Mouse (Mus musculus) liver, embryonic 11.5 days (tissue): ENCODE results near the gene Zfp988. TPM values are rescaled to one million over a fixed set of nuclear protein-coding genes. Genes with fewer than 3 reads are reported as not detected.
"Not testable (repeated sequence)": the region's sequence is repeated elsewhere in the genome, so short reads cannot be mapped to it uniquely, and the experiment has no call there.

Experiments
- ATAC-seq: fragments of 200-750 bp; cut with Nextera tagmentation; replicated peaks from 2 replicates; pipeline ENCODE4 v1.8.0; 2017; ENCODE audit warnings: moderate number of reproducible peaks, mild to moderate bottlenecking, moderate TSS enrichment, moderate library complexity; ENCODE audit not compliant: low FRiP score
- DNase-seq: peaks from one replicate; pipeline ENCODE4 v3.0.0-alpha.2; 2017; ENCODE audit warnings: low spot score
- H3K27ac ChIP-seq: fragments of 300-500 bp; sonication (generic); 2 replicates; pipeline ENCODE4 v1.5.1; 2014; ENCODE audit warnings: mild to moderate bottlenecking, low read depth, low read length, control low read depth
- H3K27me3 ChIP-seq: fragments of 300-500 bp; sonication (generic); replicated peaks from 2 replicates; pipeline ENCODE4 v1.6.1; 2014; ENCODE audit warnings: low read length, mixed read lengths; ENCODE audit not compliant: control insufficient read depth, insufficient read depth
- H3K36me3 ChIP-seq: fragments of 300-500 bp; sonication (generic); 2 replicates; pipeline ENCODE4 v1.6.1; 2014; ENCODE audit warnings: mild to moderate bottlenecking, low read length, moderate library complexity, mixed read lengths; ENCODE audit not compliant: control insufficient read depth, insufficient read depth
- H3K4me1 ChIP-seq: fragments of 300-500 bp; sonication (generic); replicated peaks from 2 replicates; pipeline ENCODE4 v1.6.1; 2014; ENCODE audit warnings: low read length, mixed read lengths; ENCODE audit not compliant: control insufficient read depth, insufficient read depth
- H3K4me2 ChIP-seq: fragments of 300-500 bp; sonication (generic); 2 replicates; pipeline ENCODE4 v1.6.1; 2014; ENCODE audit warnings: mild to moderate bottlenecking, control low read depth, moderate library complexity
- H3K4me3 ChIP-seq: fragments of 300-500 bp; sonication (generic); 2 replicates; pipeline ENCODE4 v1.5.1; 2014; ENCODE audit warnings: low read depth, low read length, control low read depth
- H3K9ac ChIP-seq: fragments of 300-500 bp; sonication (generic); 2 replicates; pipeline ENCODE4 v1.6.1; 2014; ENCODE audit warnings: low read depth, low read length, control low read depth
- H3K9me3 ChIP-seq: fragments of 300-500 bp; sonication (generic); 2 replicates; pipeline ENCODE4 v1.6.1; 2016; ENCODE audit warnings: low read length, inconsistent platforms, mixed read lengths; ENCODE audit not compliant: control insufficient read depth
- WGBS: fragments of 180-500 bp; shearing (Covaris S2); extraction: QIAGEN DNeasy Blood & Tissue Kit; methylation state at CpG from one replicate; pipeline ENCODE4 v1.1.7; 2014; 5-methylcytosine and 5-hydroxymethylcytosine counted together
- polyA plus RNA-seq: library from polyadenylated mRNA; unstranded; fragments of >200 nt; fragmentation: Nextera tagmentation; extraction: Ambion mirVana; gene quantifications from 2 replicates; pipeline ENCODE4 v1.2.1, GENCODE M21; 2014

Gene Zfp988
- polyA plus RNA-seq, 1 experiment from 2014 or later = 0.34 TPM

DNA sequence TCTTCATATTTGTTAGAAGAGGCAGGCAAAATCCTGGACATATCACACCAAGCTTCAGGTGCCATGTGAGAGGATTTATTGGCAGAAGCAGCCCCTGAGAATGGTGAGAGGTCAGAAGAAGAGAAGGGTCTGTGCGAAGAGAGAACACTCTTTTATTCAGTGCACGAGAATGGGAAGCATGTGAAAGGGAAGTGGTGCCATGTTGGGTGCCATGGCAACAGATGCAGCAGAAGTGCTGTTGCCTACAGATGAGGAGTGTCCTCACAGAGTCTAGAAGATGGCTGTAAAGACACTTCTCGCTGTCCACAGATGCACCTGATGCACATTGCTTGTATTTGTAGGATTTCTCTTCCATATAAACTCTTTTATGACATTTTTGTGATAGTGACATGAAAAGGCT is 6.9 kb upstream of the Zfp988 start:
- ATAC-seq, H3K4me3 ChIP-seq, H3K27me3 ChIP-seq, H3K4me1 ChIP-seq, DNase-seq, H3K36me3 ChIP-seq, H3K9me3 ChIP-seq, H3K4me2 ChIP-seq, H3K9ac ChIP-seq, H3K27ac ChIP-seq: not testable (repeated sequence)
- WGBS = 64% methylated on average over 3 of the region's 3 CpGs

DNA sequence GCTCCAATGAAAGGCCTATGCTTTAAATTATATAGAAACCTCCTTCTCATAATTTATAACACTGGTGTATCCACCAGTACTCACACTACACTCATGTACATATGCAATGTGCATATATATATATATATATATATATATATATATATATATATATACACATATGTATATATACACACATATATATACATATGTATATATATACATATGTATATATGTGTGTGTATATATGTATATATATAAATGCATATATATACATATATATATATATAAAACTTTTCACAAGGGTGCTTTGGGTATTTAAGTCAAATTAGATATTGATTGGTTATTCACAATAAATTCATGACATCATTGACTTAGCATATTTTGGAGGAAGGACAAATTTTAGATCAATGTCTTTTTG is 3.1 kb upstream of the Zfp988 start:
- H3K9me3 ChIP-seq, DNase-seq, H3K27ac ChIP-seq, H3K4me2 ChIP-seq, H3K4me1 ChIP-seq, H3K27me3 ChIP-seq, H3K36me3 ChIP-seq, H3K9ac ChIP-seq, H3K4me3 ChIP-seq: not testable (repeated sequence)
- ATAC-seq = 0 out of 2 replicates have a peak, but pooled peaks have one; percentile 51

DNA sequence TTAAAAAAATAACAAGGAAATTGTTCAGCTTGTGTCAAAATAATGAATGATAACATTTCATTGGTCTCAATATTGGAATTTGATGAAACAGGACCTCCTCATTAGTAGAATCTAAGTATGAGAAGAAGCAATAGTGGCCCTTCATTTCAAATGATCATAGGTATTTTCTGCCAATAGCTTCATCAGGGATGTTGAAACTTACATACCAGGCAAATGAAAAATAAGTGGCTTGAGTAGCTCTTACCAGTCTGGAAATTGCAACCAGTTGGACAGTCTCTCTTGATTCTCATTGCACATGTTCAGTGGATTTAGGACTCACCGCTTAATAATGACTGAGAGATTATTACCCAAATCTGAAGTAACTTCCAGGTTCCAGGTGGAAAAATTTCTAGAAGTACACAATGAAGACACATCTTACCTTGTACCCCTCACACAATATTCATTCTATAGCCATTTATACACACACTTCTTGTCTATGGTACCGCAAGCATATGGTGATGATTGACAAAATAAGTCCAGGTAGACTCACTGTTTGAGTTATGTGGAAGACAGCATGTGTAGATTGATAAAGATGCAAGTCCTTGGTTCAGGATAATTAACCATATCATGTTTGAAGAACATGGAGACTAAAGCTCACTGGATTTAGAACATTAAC is 29.7 kb downstream of the Zfp988 start:
- not testable (repeated sequence) for H3K36me3 ChIP-seq, H3K4me1 ChIP-seq, H3K27ac ChIP-seq, H3K27me3 ChIP-seq, H3K9ac ChIP-seq, H3K4me2 ChIP-seq, H3K4me3 ChIP-seq
- 83% methylated on average over 2 of the region's 2 CpGs for WGBS
- peak; percentile 8 for DNase-seq
- peaks cover 39% of the 10 kb centered on the region for H3K9me3 ChIP-seq
- peak; percentile 39; the same call in 1 of the 2 replicates for ATAC-seq

DNA sequence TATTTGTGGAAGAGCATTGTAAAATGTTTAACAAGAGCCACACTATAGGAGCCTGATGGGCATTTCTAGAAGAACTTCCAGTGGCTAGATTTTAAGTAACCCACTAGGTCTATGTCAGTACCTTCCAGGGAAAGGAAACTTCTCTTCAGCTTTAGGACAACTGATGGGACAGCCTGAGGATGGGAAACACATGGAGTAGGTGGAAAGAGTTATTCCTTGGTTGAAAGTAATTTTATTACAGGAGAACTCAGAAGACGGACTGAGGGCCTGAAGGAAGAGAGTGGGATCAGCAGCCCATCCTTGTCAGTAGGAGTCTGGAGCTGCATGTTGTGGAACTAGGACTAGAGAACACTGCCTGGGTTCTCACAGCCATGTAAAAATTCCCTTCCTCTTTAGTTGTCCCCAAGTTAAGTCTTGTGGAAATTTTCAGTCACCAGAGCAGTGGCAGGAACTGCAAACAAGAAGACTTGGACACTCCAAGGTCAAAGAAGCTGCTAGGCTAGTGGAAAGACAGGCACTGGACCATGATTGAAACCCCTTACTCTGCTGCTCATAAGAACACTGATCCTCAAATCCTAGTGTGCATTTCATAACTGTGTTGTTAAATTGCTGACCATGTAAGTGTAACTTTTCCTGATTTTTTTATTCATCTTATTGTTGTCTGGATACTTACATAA is 30.4 kb downstream of the Zfp988 start:
- H3K27ac ChIP-seq, H3K36me3 ChIP-seq, H3K27me3 ChIP-seq, H3K4me3 ChIP-seq, H3K9ac ChIP-seq, H3K4me1 ChIP-seq, H3K4me2 ChIP-seq: not testable (repeated sequence)
- 26% methylated on average over 1 of the region's 1 CpGs for WGBS
- ATAC-seq (peak; percentile 46), DNase-seq (peak; percentile 32)
- peaks cover 42% of the 10 kb centered on the region for H3K9me3 ChIP-seq

DNA sequence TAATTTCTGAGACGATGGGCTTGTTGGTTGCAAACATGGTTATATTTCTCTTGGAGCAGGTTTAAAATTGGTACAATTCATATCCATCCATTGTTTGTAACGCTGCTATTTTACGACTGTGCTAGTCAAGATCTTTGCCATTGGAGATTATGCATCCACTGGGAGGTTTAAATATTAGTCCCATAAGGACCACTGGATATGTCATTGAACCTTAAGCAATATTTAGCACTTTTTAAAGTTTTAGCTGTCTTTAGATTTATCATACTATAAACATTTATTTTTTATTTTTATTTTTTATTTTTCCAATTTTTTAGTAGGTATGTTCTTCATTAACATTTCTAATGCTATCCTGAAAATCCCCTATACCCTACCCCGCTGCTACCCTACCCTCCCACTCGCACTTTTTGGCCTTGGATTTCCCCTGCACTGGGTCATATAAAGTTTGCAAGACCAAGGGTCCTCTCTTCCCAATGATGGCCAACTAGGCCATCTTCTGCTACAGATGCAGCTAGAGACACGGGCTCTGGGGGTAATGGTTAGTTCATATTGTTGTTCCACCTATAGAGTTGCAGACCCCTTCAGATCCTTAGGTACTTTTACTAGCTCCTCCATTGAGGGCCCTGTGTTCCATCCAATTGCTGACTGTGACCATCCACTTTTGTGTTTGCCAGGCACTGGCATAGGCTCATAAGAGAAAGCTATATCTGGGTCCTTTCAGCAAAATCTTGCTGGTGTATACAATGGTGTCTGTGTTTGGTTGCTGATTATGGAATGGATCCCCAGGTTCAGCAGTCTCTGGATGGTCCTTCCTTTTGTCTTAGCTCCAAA is 31.1 kb downstream of the Zfp988 start:
- not testable (repeated sequence) for H3K4me2 ChIP-seq, H3K4me1 ChIP-seq, H3K36me3 ChIP-seq, H3K9ac ChIP-seq, H3K27ac ChIP-seq, H3K27me3 ChIP-seq, H3K4me3 ChIP-seq
- 61% methylated on average over 6 of the region's 6 CpGs for WGBS
- DNase-seq (peak; percentile 36), ATAC-seq (peak; percentile 76)
- H3K9me3 ChIP-seq = peaks cover 43% of the 10 kb centered on the region

DNA sequence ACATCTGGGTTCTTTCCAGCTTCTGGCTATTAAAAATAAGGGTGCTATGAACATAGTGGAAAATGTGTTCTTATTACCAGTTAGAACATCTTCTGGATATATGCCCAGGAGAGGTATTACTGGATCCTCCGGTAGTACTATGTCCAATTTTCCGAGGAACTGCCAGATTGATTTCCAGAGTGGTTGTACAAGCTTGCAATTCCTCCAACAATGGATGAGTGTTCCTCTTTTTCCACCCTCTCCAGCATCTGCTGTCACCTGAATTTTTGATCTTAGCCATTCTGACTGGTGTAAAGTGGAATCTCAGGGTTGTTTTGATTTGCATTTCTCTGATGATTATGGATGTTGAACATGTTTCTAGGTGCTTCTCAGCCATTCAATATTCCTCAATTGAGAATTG is 32.0 kb downstream of the Zfp988 start:
- not testable (repeated sequence) for H3K27me3 ChIP-seq, H3K4me3 ChIP-seq, H3K4me1 ChIP-seq, H3K36me3 ChIP-seq, H3K9ac ChIP-seq, H3K4me2 ChIP-seq, ATAC-seq, H3K27ac ChIP-seq
- H3K9me3 ChIP-seq = peaks cover 43% of the 10 kb centered on the region
- peak; percentile 7 for DNase-seq
- WGBS = 83% methylated on average over 2 of the region's 2 CpGs

DNA sequence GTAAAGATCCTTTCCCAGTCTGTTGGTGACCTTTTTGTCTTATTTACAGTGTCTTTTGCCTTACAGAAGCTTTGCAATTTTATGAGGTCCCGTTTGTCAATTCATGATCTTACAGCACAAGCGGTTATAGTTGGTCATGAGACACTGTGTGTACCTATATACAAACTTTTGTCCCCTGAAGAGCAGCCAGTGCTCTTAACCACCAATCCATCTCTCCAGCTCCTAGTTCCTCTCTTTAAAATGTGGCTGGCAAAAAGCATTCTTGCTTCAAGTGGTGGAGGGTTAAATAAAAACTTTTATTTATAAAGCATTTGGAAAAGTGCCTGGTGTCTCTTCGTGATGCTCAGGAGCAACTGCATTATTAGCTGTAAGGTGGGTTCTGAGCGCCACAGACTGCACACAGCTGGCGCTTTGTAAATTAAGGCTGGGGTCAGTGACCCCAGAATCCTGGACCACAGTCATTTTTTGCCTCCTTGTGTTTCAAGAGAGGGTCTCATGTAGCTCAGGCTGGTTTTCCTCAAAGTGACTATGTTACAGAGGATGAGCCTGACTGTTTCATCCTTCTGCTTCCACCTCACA is 32.6 kb downstream of the Zfp988 start:
- Histone ChIP-seq H3K27me3 (no peaks in the 10 kb centered on the region), H3K9ac (no peak overlapping the region), H3K9me3 (peaks cover 46% of the 10 kb centered on the region), H3K36me3 (no peaks in the 10 kb centered on the region), H3K4me2 (no peak overlapping the region), H3K4me3 (no peak overlapping the region), H3K27ac (no peak overlapping the region), H3K4me1 (no peaks in the 10 kb centered on the region)
- DNase-seq (peak; percentile 35), ATAC-seq (peak; percentile 47)
- 69% methylated on average over 5 of the region's 5 CpGs for WGBS

DNA sequence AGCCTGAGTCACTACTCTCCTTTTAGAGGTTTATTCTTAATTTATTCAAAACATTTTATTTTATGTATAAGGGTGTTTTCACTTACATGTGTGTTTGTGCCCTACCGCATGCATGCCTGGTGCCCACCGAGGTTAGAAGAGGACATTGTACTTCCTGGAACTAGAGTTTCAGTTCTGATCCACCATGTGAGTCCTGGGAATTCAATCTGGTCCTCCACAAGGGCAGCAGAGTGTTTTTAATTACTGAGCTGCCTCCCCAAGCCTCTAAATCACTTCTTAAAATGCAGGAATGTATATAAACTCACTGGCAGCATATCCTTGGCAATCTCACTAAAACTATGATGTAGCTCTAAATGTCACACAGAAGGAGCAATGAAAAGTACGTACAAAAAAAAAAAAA is 33.2 kb downstream of the Zfp988 start:
- H3K9ac ChIP-seq, H3K4me1 ChIP-seq, H3K4me2 ChIP-seq, H3K27ac ChIP-seq, ATAC-seq, H3K36me3 ChIP-seq, H3K4me3 ChIP-seq, H3K27me3 ChIP-seq: not testable (repeated sequence)
- peaks cover 52% of the 10 kb centered on the region for H3K9me3 ChIP-seq
- peak; percentile 7 for DNase-seq
- WGBS = 71% methylated on average over 3 of the region's 3 CpGs
